ENCODE assay signal across 8 mouse cellular contexts in genomic region chr11:116087194-116088130, GRCm38 (mm10). TPM values are rescaled to one million over a fixed set of nuclear protein-coding genes. Genes with fewer than 3 reads are reported as not detected.
DNase-seq lines count a peak whose midpoint lies in the region; ATAC-seq and TF ChIP-seq lines count a peak whose summit lies in the region.

No protein-coding gene starts in this region.

- peaks cover 42% of the 10 kb centered on the region for H3K79me2 ChIP-seq in macrophage (ENCODE audit: inconsistent target)

- H3K4me3 ChIP-seq in hindbrain, embryonic 15.5 days: peak overlapping the region; percentile 59
- peak overlapping the region; percentile 72 for H3K4me3 ChIP-seq in left cerebral cortex, adult 2 months
- H3K4me3 ChIP-seq in macrophage (ENCODE audit: inconsistent target): peak overlapping the region; percentile 60

- H3K27ac ChIP-seq in hindbrain, embryonic 15.5 days (replicated peaks): peak overlapping the region; percentile 71
- H3K27ac ChIP-seq in left cerebral cortex, adult 2 months: peak overlapping the region; percentile 92
- peak overlapping the region; percentile 86 for H3K27ac ChIP-seq in macrophage

- H3K4me2 ChIP-seq in hindbrain, embryonic 15.5 days: peak overlapping the region; percentile 72

- peaks cover 22% of the 10 kb centered on the region for H3K4me1 ChIP-seq in hindbrain, embryonic 15.5 days (replicated peaks)

- WGBS in hindbrain, embryonic 15.5 days: 4% methylated on average over 31 of the region's 31 CpGs
- WGBS in macrophage (ENCODE audit: missing documents): under 1% methylated on average over 29 of the region's 31 CpGs

- H3K27me3 ChIP-seq in hindbrain, embryonic 15.5 days: no peaks in the 10 kb centered on the region

- H3K9ac ChIP-seq in hindbrain, embryonic 15.5 days: peak overlapping the region; percentile 44

- intact Hi-C loops in left cerebral cortex, adult 2 months (cut with DNase I): loop anchor here (1.0 to 5.0 kb wide), 3 partner anchors 43 to 135 kb away; partner anchors contain the start of gene Unk

- peak; percentile 89 for TF ChIP-seq CTCF in left cerebral cortex, adult 2 months (IDR thresholded peaks at IDR 0.05)

- peaks cover 14% of the 10 kb centered on the region for H3K36me3 ChIP-seq in hindbrain, embryonic 15.5 days
- H3K36me3 ChIP-seq in macrophage (ENCODE audit: inconsistent target): peaks cover 18% of the 10 kb centered on the region

- no peaks in the 10 kb centered on the region for H3K9me3 ChIP-seq in hindbrain, embryonic 15.5 days

- peak; percentile 84 for DNase-seq in T-cell, adult 2 months (ENCODE audit: low spot score)
- DNase-seq in cerebellum, postnatal 14 days: peak; percentile 95 to 96
- peak; percentile 78 to 84 for DNase-seq in frontal cortex, postnatal 36 days (ENCODE audit: low spot score in 2 of 2)
- DNase-seq in left cerebral cortex, adult 2 months (ENCODE audit: extremely low spot score in 1 of 2, low spot score in 2 of 2): peak; percentile 84 to 85
- DNase-seq in right cerebral cortex, adult 2 months (ENCODE audit: low spot score in 2 of 2): peak; percentile 86 to 91
- peak; percentile 89 to 90 for DNase-seq in urinary bladder, postnatal 36 days (ENCODE audit: low spot score in 2 of 2)

- peak; percentile 55 for ATAC-seq in hindbrain, embryonic 15.5 days (ENCODE audit: low FRiP score, low read depth)

RNA-seq across cellular contexts. Expression of gene Wbp2, which starts 0.7 kb away (rescaled TPM):
- 149 and 196 TPM in 2 replicates for polyA plus RNA-seq in hindbrain, embryonic 15.5 days (2015; fragmentation: Nextera tagmentation; extraction: Ambion mirVana)
- 100 to 1,000 TPM; 387 to 414 TPM for total RNA-seq in left cerebral cortex, adult 2 months (2021)
- 100 to 1,000 TPM in 13 of 26 experiments, 10 to 100 TPM in 13; 53.7 to 185 (median 99.5) TPM for total RNA-seq in macrophage (2018; cell fraction: chromatin; rRNA removed)
- total RNA-seq in macrophage (2018; cell fraction: cytosol; rRNA removed): 100 to 1,000 TPM; 161 to 213 (median 185) TPM
- 100 to 1,000 TPM in 5 of 26 experiments, 10 to 100 TPM in 21; 59.6 to 160 (median 91.9) TPM for total RNA-seq in macrophage (2018; cell fraction: nucleus; rRNA removed)
- polyA plus RNA-seq in macrophage (2018): 130 to 281 TPM (median 182 TPM) in 3 replicates

RNA-seq across cellular contexts. Expression of gene Unc13d, which starts 9.7 kb away (rescaled TPM):
- polyA plus RNA-seq in hindbrain, embryonic 15.5 days (2015; fragmentation: Nextera tagmentation; extraction: Ambion mirVana): 1.0 and 1.6 TPM in 2 replicates
- total RNA-seq in left cerebral cortex, adult 2 months (2021): 1 to 10 TPM; 1.5 to 2.0 TPM
- 100 to 1,000 TPM in 2 of 26 experiments, 10 to 100 TPM in 24; 14.8 to 119 (median 60.6) TPM for total RNA-seq in macrophage (2018; cell fraction: chromatin; rRNA removed)
- total RNA-seq in macrophage (2018; cell fraction: cytosol; rRNA removed): 10 to 100 TPM; 15.6 to 40.0 (median 25.6) TPM
- 10 to 100 TPM; 11.9 to 57.1 (median 36.5) TPM for total RNA-seq in macrophage (2018; cell fraction: nucleus; rRNA removed)
- polyA plus RNA-seq in macrophage (2018): 10.9 to 18.9 TPM (median 16.8 TPM) in 3 replicates

RNA-seq across cellular contexts. Expression of gene Trim47, which starts 39.5 kb away (rescaled TPM):
- polyA plus RNA-seq in hindbrain, embryonic 15.5 days (2015; fragmentation: Nextera tagmentation; extraction: Ambion mirVana): 10.9 and 11.6 TPM in 2 replicates
- 1 to 10 TPM; 5.2 to 8.0 TPM for total RNA-seq in left cerebral cortex, adult 2 months (2021)
- 10 to 100 TPM in 11 of 26 experiments, 1 to 10 TPM in 15; 1.1 to 35.8 (median 9.0) TPM for total RNA-seq in macrophage (2018; cell fraction: chromatin; rRNA removed)
- total RNA-seq in macrophage (2018; cell fraction: cytosol; rRNA removed): 10 to 100 TPM in 13 of 26 experiments, 1 to 10 TPM in 13; 3.1 to 35.0 (median 9.6) TPM
- total RNA-seq in macrophage (2018; cell fraction: nucleus; rRNA removed): 10 to 100 TPM in 10 of 26 experiments, 1 to 10 TPM in 16; 1.6 to 45.0 (median 8.9) TPM
- polyA plus RNA-seq in macrophage (2018): 9.4 to 36.9 TPM (median 26.2 TPM) in 3 replicates

RNA-seq across cellular contexts. Expression of gene Trim65, which starts 43.5 kb away (rescaled TPM):
- polyA plus RNA-seq in hindbrain, embryonic 15.5 days (2015; fragmentation: Nextera tagmentation; extraction: Ambion mirVana): 3.0 and 4.0 TPM in 2 replicates
- total RNA-seq in left cerebral cortex, adult 2 months (2021): 1 to 10 TPM; 7.6 to 9.1 TPM
- total RNA-seq in macrophage (2018; cell fraction: chromatin; rRNA removed): 10 to 100 TPM in 16 of 26 experiments, 1 to 10 TPM in 10; 1.2 to 43.9 (median 15.0) TPM
- 10 to 100 TPM in 19 of 26 experiments, 1 to 10 TPM in 7; 3.0 to 20.3 (median 14.2) TPM for total RNA-seq in macrophage (2018; cell fraction: cytosol; rRNA removed)
- 10 to 100 TPM in 14 of 26 experiments, 1 to 10 TPM in 12; 1.5 to 45.2 (median 10.3) TPM for total RNA-seq in macrophage (2018; cell fraction: nucleus; rRNA removed)
- 12.2 to 14.3 TPM (median 12.8 TPM) in 3 replicates for polyA plus RNA-seq in macrophage (2018)

RNA-seq across cellular contexts. Expression of gene Mrpl38, which starts 51.2 kb away (rescaled TPM):
- polyA plus RNA-seq in hindbrain, embryonic 15.5 days (2015; fragmentation: Nextera tagmentation; extraction: Ambion mirVana): 86.2 and 89.0 TPM in 2 replicates
- 10 to 100 TPM; 59.4 to 66.8 TPM for total RNA-seq in left cerebral cortex, adult 2 months (2021)
- total RNA-seq in macrophage (2018; cell fraction: chromatin; rRNA removed): 10 to 100 TPM in 25 of 26 experiments, 1 to 10 TPM in 1; 9.0 to 74.1 (median 28.7) TPM
- total RNA-seq in macrophage (2018; cell fraction: cytosol; rRNA removed): 10 to 100 TPM; 12.5 to 23.6 (median 18.4) TPM
- total RNA-seq in macrophage (2018; cell fraction: nucleus; rRNA removed): 10 to 100 TPM; 11.5 to 41.9 (median 19.3) TPM
- polyA plus RNA-seq in macrophage (2018): 13.6 to 25.3 TPM (median 20.3 TPM) in 3 replicates

Comparison
In these comparisons a context has a peak if more than half of its experiments do, and no peak if none do; other contexts are left out.
1. Peak in every context shown above with its lines: DNase-seq, ATAC-seq, H3K4me3 ChIP-seq and H3K27ac ChIP-seq.